Mouse (Mus musculus): ENCODE measurements around the gene Nckap5l. TPM values are rescaled to one million over a fixed set of nuclear protein-coding genes. Genes with fewer than 3 reads are reported as not detected.
A peak's percentile ranks its signal among the peaks of the same experiment; 100 is the strongest.
"Not testable (repeated sequence)": the region's sequence is repeated elsewhere in the genome, so short reads cannot be mapped to it uniquely, and the experiment has no call there.

Nckap5l gene
- polyA plus RNA-seq, 1 experiment from 2014 or later = 14.4 TPM

DNA sequence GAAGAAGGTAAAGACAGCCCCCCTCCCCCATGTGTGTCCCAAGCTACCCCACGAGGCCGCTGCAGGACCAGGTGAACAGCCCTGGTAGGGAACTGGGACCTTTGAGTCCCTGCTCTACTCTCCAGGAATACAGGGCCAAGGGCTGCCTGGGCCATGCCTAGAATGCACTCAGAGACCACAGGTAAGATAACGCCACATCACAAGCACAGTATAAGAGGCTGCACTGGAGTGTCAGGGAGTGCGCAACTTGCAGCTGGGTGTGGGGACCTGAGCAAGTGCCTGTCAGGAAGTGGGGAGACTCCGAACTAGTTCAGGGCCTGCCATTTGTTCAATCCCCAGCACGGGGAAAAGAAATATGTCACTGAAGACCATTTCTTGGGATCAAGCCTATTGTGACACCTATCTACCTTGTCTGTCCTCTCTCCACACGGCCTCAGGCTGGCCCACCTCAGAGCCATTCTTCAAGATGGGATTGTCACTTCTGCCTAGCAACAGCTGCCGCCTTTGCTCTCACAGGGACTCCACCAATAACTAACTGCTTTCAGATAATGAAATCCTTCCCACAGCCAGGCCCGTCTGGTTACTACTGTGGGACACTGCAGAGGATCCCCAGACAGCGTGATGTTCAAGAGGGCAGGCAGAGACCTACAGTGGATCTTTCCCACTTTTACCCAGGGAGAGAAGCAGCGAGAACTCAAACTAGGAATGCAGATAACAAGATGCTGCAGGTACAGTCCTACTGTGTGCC is 4.2 kb downstream of the Nckap5l start:
- H3K4me1 ChIP-seq (ENCODE audit: insufficient read depth) = peaks cover 27% of the 10 kb centered on the region; the same call in 1 of the 2 replicates

DNA sequence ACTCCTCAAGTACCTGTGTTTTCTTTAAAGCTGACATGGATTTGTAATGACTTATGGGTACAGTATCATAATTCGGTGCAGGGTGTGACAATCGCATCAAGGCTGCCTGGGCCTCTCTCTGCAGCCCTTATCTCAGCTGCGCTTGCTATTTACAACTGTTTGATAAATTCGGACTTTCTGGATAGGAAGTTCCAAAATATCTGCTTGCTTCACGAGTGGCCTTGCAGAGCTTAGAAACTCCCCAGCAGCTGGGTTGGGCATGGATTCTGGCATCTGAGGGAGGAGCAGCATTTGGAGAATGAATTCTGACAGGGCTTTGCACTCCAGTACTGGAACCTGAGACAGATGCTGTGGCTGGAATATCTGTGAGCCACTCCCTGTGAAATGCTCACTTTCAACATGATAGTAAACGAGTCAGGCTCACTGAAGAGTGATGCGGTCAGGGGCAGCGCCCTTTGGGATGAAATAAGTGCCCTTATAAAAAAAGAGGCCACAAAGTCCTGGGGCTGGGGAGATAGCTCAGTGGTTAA is 7.7 kb downstream of the Nckap5l start:
- 0 out of 2 replicates have a peak overlapping the region, but pooled peaks have one; percentile 27 for H3K4me2 ChIP-seq
- no peak overlapping the region for H3K9ac ChIP-seq
- DNase-seq = peak; percentile 40
- H3K36me3 ChIP-seq (ENCODE audit: insufficient read depth) = 0 out of 2 replicates have a peak, but pooled peaks cover 17% of the 10 kb centered on the region
- no peaks in the 10 kb centered on the region for H3K9me3 ChIP-seq (ENCODE audit: low read depth, low read length)
- 54% methylated on average over 8 of the region's 8 CpGs for WGBS
- H3K27ac ChIP-seq (ENCODE audit: low read depth) = peak overlapping the region; percentile 76
- H3K27me3 ChIP-seq (ENCODE audit: insufficient read depth, low read length) = no peaks in the 10 kb centered on the region
- no peak for TF ChIP-seq CTCF (IDR thresholded peaks at IDR 0.05; ENCODE audit: low read depth)
- peaks cover 19% of the 10 kb centered on the region; the same call in 1 of the 2 replicates for H3K4me1 ChIP-seq (ENCODE audit: insufficient read depth)
- ATAC-seq (ENCODE audit: insufficient read depth) = no peak
- H3K4me3 ChIP-seq (ENCODE audit: low read depth, low read length) = no peak overlapping the region

More for the DNA sequence above, 4.2 kb downstream of the Nckap5l start:
- no peak for TF ChIP-seq CTCF (IDR thresholded peaks at IDR 0.05; ENCODE audit: low read depth)
- Histone ChIP-seq H3K27ac (ENCODE audit: low read depth) (no peak overlapping the region), H3K4me3 (ENCODE audit: low read depth, low read length) (no peak overlapping the region), H3K9ac (no peak overlapping the region), H3K4me2 (no peak overlapping the region), H3K27me3 (ENCODE audit: insufficient read depth, low read length) (no peaks in the 10 kb centered on the region), H3K36me3 (ENCODE audit: insufficient read depth) (0 out of 2 replicates have a peak, but pooled peaks cover 19% of the 10 kb centered on the region), H3K9me3 (ENCODE audit: low read depth, low read length) (no peaks in the 10 kb centered on the region)
- ATAC-seq (ENCODE audit: insufficient read depth) (no peak), DNase-seq (no peak)
- 59% methylated on average over 11 of the region's 11 CpGs for whole genome bisulfite sequencing

DNA sequence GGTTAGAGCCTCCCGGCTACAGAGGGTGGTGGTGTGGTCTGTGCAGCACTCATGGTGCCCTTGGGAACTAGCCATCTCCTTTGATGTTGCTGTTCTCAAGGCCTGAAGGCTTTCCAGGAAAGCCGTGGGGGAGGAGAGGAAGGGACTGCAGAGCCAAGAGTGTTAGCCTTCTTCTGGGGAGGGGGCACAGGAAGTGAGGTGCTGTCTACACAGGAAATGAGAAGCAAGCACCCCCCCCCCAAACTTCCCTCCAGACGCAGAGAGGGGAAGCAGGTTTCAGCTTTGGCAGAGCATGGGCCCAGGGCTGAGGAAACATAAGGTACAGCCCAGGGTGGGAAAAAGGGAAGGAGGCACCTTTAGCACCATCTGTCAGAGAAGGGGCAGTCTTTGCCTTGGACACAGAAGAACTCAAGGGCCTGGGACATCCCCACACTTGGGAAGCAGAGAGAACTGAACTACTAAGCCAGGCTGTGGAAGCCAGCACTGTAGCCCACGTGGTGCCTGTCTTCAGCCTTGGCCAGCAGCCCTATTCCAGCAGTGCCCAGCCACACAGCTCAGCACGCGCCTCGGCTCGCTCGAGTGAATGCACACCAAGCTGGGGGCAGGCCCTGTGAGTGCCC is 8.3 kb downstream of the Nckap5l start:
- peak; percentile 69; the same call in 1 of the 2 replicates for ATAC-seq (ENCODE audit: insufficient read depth)
- peak overlapping the region; percentile 27; the same call in 1 of the 2 replicates for H3K4me2 ChIP-seq

DNA sequence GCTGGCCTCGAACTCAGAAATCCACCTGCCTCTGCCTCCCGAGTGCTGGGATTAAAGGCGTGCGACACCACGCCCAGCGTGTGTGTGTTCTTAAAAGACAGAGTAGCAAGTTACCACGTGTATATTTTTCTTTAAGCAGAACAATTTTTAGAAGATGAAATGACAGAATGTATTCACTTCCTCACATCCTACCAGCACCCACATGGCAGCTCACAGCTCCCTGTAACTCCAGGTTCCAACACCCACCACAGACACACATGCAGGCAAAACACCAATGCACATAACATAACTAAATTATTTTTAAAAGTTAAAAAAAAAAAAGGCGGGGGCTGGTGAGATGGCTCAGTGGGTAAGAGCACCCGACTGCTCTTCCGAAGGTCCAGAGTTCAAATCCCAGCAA is 11.4 kb downstream of the Nckap5l start:
- not testable (repeated sequence) for H3K9ac ChIP-seq; H3K4me3 ChIP-seq (ENCODE audit: low read depth, low read length); H3K27ac ChIP-seq (ENCODE audit: low read depth); H3K9me3 ChIP-seq (ENCODE audit: low read depth, low read length); ATAC-seq (ENCODE audit: insufficient read depth); DNase-seq; H3K27me3 ChIP-seq (ENCODE audit: insufficient read depth, low read length); H3K4me2 ChIP-seq
- 88% methylated on average over 10 of the region's 10 CpGs for WGBS
- peaks cover 25% of the 10 kb centered on the region for H3K4me1 ChIP-seq (ENCODE audit: insufficient read depth)
- H3K36me3 ChIP-seq (ENCODE audit: insufficient read depth) = peaks cover 14% of the 10 kb centered on the region; the same call in 1 of the 2 replicates

More for the DNA sequence above, 8.3 kb downstream of the Nckap5l start:
- no peak for TF ChIP-seq CTCF (IDR thresholded peaks at IDR 0.05; ENCODE audit: low read depth)
- 35% methylated on average over 9 of the region's 9 CpGs for WGBS
- Histone ChIP-seq H3K27ac (ENCODE audit: low read depth) (peak overlapping the region; percentile 76), H3K27me3 (ENCODE audit: insufficient read depth, low read length) (no peaks in the 10 kb centered on the region), H3K4me1 (ENCODE audit: insufficient read depth) (peaks cover 19% of the 10 kb centered on the region; the same call in 1 of the 2 replicates), H3K4me3 (ENCODE audit: low read depth, low read length) (no peak overlapping the region), H3K36me3 (ENCODE audit: insufficient read depth) (peaks cover 18% of the 10 kb centered on the region; the same call in 1 of the 2 replicates), H3K9ac (no peak overlapping the region), H3K9me3 (ENCODE audit: low read depth, low read length) (no peaks in the 10 kb centered on the region)
- DNase-seq = peak; percentile 70

DNA sequence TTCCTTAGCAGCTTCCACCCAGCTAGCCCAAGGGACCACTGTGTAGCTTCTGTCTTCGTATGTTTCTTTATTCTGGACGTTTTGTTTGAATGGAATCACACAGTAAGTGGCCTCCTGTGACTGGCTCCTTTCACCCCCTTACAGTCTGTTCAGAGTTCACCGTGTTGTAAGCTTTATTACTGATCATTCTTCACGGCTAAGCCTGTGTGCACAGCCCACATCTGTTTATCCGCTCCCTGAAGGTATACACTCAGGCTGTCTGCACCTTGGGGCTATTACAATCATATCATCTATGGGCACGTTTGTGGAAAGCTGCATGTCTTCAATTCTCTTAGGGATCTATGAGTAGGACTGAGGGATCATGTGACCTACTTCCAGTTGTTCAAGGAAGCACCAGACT is 12.0 kb downstream of the Nckap5l start:
- DNase-seq (no peak), ATAC-seq (ENCODE audit: insufficient read depth) (no peak)
- H3K9me3 ChIP-seq (ENCODE audit: low read depth, low read length) = no peaks in the 10 kb centered on the region
- no peaks in the 10 kb centered on the region for H3K27me3 ChIP-seq (ENCODE audit: insufficient read depth, low read length)
- H3K27ac ChIP-seq (ENCODE audit: low read depth) = no peak overlapping the region
- H3K4me1 ChIP-seq (ENCODE audit: insufficient read depth) = peaks cover 30% of the 10 kb centered on the region
- 57% methylated on average over 6 of the region's 6 CpGs for WGBS
- H3K4me3 ChIP-seq (ENCODE audit: low read depth, low read length) = no peak overlapping the region
- H3K36me3 ChIP-seq (ENCODE audit: insufficient read depth) = peaks cover 14% of the 10 kb centered on the region; the same call in 1 of the 2 replicates
- H3K9ac ChIP-seq = no peak overlapping the region
- TF ChIP-seq CTCF (IDR thresholded peaks at IDR 0.05; ENCODE audit: low read depth) = no peak
- no peak overlapping the region for H3K4me2 ChIP-seq

DNA sequence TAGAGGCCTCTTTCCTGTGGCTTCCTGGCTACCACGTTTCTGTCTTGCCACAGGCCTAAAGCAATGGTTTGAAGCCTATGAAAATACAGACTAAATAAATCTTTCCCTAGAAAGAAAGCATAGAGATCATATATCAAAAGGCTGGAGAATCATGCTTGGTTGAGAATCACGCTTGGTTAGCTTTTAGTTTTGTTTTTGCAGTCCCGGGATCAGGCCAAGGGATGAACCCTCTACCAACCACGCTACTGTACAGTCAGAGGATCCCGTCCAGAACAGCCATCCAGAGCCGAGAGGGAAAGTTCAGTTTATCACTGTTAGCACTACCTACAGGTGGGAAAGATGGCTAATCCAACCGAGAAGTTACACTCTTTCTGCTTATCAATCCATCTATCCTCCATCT is 15.2 kb downstream of the Nckap5l start:
- Histone ChIP-seq H3K4me1 (ENCODE audit: insufficient read depth) (peaks cover 28% of the 10 kb centered on the region), H3K4me3 (ENCODE audit: low read depth, low read length) (no peak overlapping the region), H3K9me3 (ENCODE audit: low read depth, low read length) (no peaks in the 10 kb centered on the region), H3K27me3 (ENCODE audit: insufficient read depth, low read length) (no peaks in the 10 kb centered on the region), H3K9ac (no peak overlapping the region; the same call in 1 of the 2 replicates), H3K27ac (ENCODE audit: low read depth) (peak overlapping the region; percentile 42; the same call in 1 of the 2 replicates), H3K36me3 (ENCODE audit: insufficient read depth) (peaks cover 9% of the 10 kb centered on the region; the same call in 1 of the 2 replicates), H3K4me2 (no peak overlapping the region)
- 50% methylated on average over 7 of the region's 7 CpGs for WGBS
- DNase-seq = no peak
- TF ChIP-seq CTCF (IDR thresholded peaks at IDR 0.05; ENCODE audit: low read depth) = no peak
- ATAC-seq (ENCODE audit: insufficient read depth) = no peak
